Mouse (Mus musculus): ENCODE results near the gene Slc6a18. TPM values are rescaled to one million over a fixed set of nuclear protein-coding genes. Genes with fewer than 3 reads are reported as not detected.
"Not testable (repeated sequence)": the region's sequence is repeated elsewhere in the genome, so short reads cannot be mapped to it uniquely, and the experiment has no call there.

The Slc6a18 gene
- not detected for total RNA-seq (2021)

DNA sequence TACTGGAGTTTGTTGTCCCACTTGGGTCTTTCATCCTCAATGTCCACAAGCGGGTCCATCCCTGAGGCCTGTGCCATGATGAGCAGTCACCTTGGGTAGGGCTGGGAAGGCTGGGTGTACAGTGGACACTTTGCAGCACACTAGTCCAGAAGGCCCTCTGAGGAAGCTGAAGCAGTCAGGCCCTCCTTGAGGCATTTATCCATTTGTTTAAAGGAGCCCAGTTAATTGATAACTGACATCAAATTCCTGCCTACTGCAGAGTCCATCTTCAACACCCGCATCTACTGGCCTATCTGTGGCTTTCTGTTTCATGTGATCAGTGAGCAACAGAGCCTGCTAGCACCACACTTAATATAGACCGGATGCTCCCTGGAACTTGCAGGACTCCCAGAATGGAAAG, at the start of gene Slc6a18:
Slc6a18 (minus strand) TSS at position 171 of the 400 bp plus-strand sequence.
- DNase-seq: no peak
- intact Hi-C loops (cut with DNase I): no loop called here

GRCm38 (mm10) chr13:73725315-73725714, 47.5 kb upstream of the Slc6a18 start:
- intact Hi-C loops (cut with DNase I): no loop called here
- DNase-seq: no peak

GRCm38 (mm10) chr13:73723081-73723668, 45.4 kb upstream of the Slc6a18 start:
- peak; percentile 57 to 68 for DNase-seq
- intact Hi-C loops (cut with DNase I): loop anchor here (1.0 to 2.0 kb wide), 2 partner anchors 50 to 99 kb away; no protein-coding TSS in a partner anchor

GRCm38 (mm10) chr13:73720241-73720640, 42.4 kb upstream of the Slc6a18 start:
- no peak for DNase-seq
- intact Hi-C loops (cut with DNase I): no loop called here

GRCm38 (mm10) chr13:73718225-73718624, 40.4 kb upstream of the Slc6a18 start:
- intact Hi-C loops (cut with DNase I): loop anchor here (1.0 to 5.0 kb wide), 4 partner anchors 71 to 584 kb away; no protein-coding TSS in a partner anchor
- peak; percentile 82 to 87 for DNase-seq

- intact Hi-C loops (cut with DNase I): no loop called here
- DNase-seq: no peak
These were observed 36.2 kb upstream of the Slc6a18 start for GRCm38 (mm10) chr13:73714020-73714419.

GRCm38 (mm10) chr13:73713204-73713603, 35.4 kb upstream of the Slc6a18 start:
- intact Hi-C loops (cut with DNase I): no loop called here
- no peak for DNase-seq

DNA sequence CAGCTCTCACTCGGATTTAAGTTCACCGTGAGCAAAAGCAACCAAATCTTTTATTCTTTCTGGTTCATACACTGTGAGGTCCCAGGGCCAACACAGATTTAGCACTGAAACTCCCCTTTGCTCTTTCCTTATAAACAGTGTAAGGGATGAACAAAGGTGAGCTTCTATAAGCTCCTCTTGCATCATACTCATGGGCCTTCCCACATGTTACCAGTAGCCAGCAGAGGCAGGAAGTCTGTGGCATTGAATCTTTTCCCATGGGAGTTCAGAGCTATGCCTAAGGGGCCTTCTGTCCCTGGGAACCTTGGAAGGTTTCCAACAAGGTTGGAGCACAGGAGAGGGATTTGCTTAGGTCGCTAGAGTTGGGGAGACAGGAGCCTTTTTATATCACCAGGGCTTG, 34.4 kb upstream of the Slc6a18 start:
- DNase-seq: no peak
- intact Hi-C loops (cut with DNase I): no loop called here

- intact Hi-C loops (cut with DNase I): no loop called here
- no peak for DNase-seq
These were observed 34.0 kb upstream of the Slc6a18 start for GRCm38 (mm10) chr13:73711803-73712202.

DNA sequence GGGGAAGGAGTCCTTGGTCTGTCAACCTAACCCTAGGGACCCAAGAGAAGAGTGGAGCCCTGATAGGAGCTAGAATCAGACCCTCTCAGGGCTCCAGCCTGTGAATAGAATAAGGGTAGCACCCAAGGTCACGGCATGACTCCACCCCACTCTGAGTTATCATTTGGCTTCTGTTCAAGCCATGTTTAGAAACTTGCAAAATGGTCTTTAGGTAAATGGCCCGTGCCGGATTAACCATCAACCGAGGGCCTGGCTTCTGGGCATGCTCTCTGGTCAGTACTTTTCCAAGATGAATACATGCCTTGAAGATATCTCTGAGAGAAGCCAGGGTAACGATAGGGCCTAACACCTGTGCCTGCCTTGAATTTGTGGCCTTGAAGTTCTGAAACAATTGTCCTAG, 33.4 kb upstream of the Slc6a18 start:
- intact Hi-C loops (cut with DNase I): no loop called here
- no peak for DNase-seq

DNA sequence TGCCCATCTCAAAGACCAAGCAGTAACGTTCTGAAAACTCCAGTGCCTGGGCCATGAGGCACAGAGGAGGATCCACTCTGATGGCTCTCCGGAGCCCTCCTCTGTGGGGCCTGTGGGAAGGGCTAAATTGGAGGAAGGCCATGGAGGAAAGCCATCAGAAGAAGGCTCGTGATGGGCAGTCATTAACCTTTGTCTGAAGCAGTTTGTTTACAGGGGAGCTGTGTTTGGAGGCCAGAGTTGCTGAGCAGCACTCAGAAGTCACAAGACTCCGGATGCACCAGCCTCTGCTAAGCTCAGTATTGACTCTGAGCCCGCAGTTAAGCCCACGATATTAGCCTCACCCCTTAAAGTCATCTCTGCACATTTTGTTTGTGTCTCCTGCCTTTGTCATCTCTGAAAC, 31.7 kb upstream of the Slc6a18 start:
- no peak for DNase-seq

GRCm38 (mm10) chr13:73704694-73705325, 27.0 kb upstream of the Slc6a18 start, which contains the start of gene Slc6a19:
Slc6a19 (minus strand) TSS chr13:73704865.
- intact Hi-C loops (cut with DNase I): no loop called here
- no peak for DNase-seq

More for the DNA sequence above, 31.7 kb upstream of the Slc6a18 start:
- intact Hi-C loops (cut with DNase I): no loop called here

DNA sequence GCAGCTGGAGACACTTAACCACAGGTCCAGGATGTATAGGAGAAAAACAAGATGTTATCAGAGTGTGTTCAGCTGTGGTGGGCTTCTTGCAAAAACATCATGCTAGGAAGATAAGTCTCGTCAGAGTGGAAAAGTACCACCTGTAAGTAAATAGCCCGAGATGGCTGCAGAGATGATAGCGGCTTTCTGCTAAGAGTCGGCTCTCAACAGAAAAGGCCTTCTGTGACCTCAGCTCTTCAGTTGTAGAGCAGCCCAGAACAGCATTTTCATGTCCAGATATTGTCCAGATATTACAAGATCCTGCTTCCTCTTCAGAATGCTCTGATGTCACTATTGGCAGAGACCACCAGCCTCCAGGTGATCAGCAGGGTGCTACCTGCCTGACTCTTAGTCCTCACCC, 25.7 kb upstream of the Slc6a18 start:
- DNase-seq; intact Hi-C loops (cut with DNase I): not testable (repeated sequence)

DNA sequence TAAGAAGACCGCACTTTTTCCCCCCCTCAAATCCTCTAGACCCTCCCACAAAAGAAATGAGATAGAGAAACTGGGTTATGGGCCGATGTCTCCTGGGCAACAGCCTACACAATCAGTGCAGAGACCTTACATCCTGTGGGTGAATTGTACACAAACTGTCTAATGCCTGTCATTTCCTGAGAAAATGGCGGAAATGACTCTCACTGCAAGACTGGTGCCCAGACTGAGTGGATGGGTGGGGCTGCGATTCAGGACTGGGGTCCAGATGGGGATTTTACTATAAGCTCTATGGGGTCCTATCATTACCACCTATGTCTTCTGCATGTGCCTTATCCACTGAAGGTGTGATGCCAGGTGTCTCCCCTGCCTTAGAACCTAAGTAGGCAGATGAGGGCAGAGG, 25.0 kb upstream of the Slc6a18 start:
- intact Hi-C loops (cut with DNase I): no loop called here
- no peak for DNase-seq

- no peak for DNase-seq
- intact Hi-C loops (cut with DNase I): no loop called here
These were observed 23.5 kb upstream of the Slc6a18 start for GRCm38 (mm10) chr13:73701161-73701883.

DNA sequence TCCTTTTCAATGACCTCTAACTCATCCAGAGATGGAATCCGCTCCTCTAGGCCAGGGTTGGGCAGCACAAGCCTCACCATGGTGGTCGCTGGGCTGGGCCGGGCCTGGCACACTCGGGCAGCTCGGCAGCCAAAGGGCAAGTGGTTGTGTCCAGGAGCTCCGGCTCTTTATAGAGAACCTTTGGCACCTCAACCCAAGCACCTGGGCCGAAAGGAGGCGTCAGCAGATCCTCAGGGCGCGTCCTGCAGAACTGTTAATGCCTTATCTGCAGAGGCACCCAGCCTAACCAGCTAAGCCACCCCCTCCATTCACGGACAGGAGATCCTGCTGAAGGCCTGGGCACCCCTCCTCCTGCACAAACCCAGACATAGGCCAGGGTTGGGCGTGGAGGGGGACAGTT, 22.7 kb upstream of the Slc6a18 start:
- no peak for DNase-seq
- intact Hi-C loops (cut with DNase I): no loop called here

DNA sequence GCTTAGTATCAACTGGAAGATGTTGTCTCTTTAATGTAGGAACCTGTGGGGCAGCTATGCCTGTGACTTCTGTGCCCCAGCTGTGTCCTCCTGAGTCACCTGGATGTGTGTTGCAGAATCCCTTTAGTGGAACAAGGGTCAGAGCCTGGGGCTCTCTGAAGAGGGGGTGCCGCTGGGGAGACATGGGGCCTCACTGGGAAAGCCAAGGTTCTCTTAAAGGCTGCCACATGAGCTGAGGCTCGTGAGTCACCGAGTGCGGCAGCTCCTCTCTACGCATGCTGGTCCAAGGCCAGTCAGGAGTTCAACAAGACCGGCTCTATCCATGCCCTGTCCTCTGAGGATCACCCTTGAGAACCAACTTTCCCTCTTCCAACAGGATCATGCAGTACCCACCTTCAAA, 21.9 kb upstream of the Slc6a18 start:
- DNase-seq: no peak
- intact Hi-C loops (cut with DNase I): no loop called here

GRCm38 (mm10) chr13:73696529-73696928, 18.7 kb upstream of the Slc6a18 start:
- intact Hi-C loops (cut with DNase I): no loop called here
- no peak for DNase-seq

DNA sequence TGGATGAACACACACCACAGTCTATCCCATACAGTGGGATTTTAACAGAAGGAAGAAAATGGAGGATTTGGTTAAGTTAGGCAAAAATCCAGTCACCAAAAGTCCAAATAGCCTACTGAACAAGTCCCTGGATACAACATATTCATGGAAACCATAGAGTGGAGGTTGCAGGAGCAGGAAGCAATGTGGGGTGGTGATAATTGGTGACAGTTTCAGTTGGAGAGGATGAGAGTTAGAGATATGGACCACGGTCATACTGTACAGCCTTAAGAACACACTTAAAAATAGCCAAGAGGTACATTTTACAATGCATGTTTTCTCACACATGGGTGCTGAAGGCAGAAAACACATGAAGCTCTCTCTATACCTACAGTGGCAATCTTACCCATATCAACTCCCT, 17.1 kb upstream of the Slc6a18 start:
- intact Hi-C loops (cut with DNase I): loop anchor here (5.0 kb wide), 1 partner anchor 268 kb away; no protein-coding TSS in a partner anchor
- DNase-seq: no peak

DNA sequence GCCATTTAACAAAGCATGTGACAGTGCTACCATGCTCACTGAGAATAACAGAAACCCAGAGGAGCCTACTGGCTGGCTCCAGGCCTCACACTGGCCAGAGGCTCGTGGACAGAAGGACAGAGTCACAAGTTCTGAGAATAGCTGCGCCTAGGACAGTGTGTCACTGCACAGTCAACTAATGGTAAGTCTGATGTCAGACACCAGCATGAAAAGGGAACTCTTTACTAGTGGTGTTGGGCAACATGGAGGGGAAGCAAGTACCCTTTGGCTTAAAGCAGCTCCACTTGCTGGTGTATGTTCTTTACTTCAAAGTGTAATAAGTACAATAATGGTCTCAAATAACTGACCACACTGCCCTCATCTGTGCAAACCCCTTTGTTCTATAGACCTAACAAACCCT, 15.5 kb upstream of the Slc6a18 start:
- no peak for DNase-seq
- intact Hi-C loops (cut with DNase I): loop anchor here (2.0 to 5.0 kb wide), 3 partner anchors 47 to 266 kb away; no protein-coding TSS in a partner anchor

GRCm38 (mm10) chr13:73692249-73692868, 14.5 kb upstream of the Slc6a18 start:
- DNase-seq: peak; percentile 29 to 54
- intact Hi-C loops (cut with DNase I): loop anchor here (2.0 to 5.0 kb wide), 3 partner anchors 46 to 265 kb away; no protein-coding TSS in a partner anchor
